Mouse (Mus musculus): ENCODE results near the gene Dgkb.

Dgkb gene

GRCm38 (mm10) chr12:38586368-38586865 is 768.9 kb downstream of the Dgkb start:
- in situ Hi-C loops (cut with MseI, MboI), result no loop called here

DNA sequence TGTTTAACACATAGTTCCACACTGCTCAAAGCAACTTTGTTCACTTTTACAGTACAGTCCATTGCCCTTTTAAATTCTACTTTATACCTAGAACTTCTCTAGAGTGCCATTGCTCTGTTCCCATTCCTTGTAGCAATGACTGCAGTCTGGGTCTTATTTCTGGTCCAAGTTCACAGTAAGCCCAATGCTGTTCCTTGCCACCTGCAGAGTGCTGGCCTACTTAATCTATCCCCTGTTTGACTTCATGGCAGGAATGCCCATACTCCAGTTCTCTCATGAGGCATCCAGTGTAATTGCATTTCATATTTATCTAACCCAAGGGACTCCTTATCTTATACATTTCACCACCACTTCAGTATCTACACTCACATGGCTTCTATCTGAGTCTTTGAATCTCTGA is 772.4 kb downstream of the Dgkb start:
- in situ Hi-C loops (cut with MseI, MboI), result no loop called here

- in situ Hi-C loops (cut with MseI, MboI), result no loop called here
Observed at GRCm38 (mm10) chr12:38593653-38594052, 776.1 kb downstream of the Dgkb start.

GRCm38 (mm10) chr12:38594055-38594454 is 776.5 kb downstream of the Dgkb start:
- in situ Hi-C loops (cut with MseI, MboI), result no loop called here

DNA sequence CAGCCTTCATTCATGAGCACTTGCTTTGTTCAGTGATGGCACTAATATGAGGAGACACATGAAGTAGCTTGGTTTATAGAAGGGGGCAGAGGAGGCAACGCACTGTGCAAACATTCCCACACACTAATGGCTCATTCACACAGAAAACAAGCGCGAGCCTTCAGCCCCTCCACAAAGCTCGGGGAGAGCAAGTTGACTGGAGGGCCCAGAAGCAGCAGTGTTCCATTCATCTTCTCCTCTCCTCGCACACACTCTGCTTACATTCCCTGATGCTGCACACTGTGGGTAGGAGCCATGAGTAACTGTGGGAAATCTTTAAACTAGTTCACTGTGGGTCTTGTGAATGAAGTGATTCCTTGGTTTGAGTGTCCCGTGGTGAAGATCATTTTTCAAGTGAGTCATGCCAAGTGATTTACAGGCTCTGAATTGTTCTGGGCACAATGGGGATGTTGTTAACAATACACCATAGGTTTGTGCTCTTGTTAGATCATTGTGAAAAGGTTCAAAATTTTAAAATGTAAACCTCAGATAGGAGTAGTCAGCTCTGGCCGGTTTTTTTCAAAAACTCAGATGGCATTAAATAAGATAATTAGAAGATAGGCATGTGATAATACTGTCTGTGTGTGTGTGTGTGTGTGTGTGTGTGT is 779.0 kb downstream of the Dgkb start:
- in situ Hi-C loops (cut with MseI, MboI), result no loop called here

GRCm38 (mm10) chr12:38598096-38598495 is 780.6 kb downstream of the Dgkb start:
- in situ Hi-C loops (cut with MseI, MboI), result no loop called here

GRCm38 (mm10) chr12:38600165-38600845 is 782.8 kb downstream of the Dgkb start:
- in situ Hi-C loops (cut with MseI, MboI), result no loop called here

- in situ Hi-C loops (cut with MseI, MboI), result no loop called here
Observed at GRCm38 (mm10) chr12:38608104-38608503, 790.6 kb downstream of the Dgkb start.

GRCm38 (mm10) chr12:38668265-38668664 is 850.7 kb downstream of the Dgkb start:
- in situ Hi-C loops (cut with MseI, MboI), result no loop called here
